Mouse (Mus musculus) urinary bladder, postnatal 25 days (tissue): Measurements from ENCODE around the gene Acer1.

Experiments used
- DNase-seq: peaks from one replicate; pipeline ENCODE4 v3.0.0; 2022; ENCODE audit warnings: low spot score

Gene Acer1

DNA sequence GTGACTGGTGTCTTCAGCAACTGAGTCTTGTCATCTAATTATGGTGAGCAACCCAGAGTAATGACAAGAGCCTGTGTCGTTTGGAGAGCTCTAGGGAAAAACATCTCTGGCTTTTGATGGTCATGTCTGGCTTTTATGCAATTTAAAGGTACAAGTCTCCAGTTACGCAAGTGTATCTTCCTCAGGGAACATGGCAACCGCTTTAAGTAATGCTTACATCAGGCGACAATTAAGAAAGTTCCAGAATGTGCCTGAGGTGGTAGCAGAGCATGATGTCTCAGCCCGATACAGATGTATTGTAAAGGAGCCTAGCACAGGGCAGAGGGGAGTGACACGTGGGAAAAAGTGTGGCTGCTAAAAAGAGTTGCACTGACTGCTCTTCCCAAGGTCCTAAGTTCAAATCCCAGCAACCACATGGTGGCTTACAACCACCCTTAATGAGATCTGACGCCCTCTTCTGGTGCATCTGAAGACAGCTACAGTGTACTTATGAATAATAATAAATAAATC is 7.0 kb upstream of the Acer1 start:
- no peak for DNase-seq

DNA sequence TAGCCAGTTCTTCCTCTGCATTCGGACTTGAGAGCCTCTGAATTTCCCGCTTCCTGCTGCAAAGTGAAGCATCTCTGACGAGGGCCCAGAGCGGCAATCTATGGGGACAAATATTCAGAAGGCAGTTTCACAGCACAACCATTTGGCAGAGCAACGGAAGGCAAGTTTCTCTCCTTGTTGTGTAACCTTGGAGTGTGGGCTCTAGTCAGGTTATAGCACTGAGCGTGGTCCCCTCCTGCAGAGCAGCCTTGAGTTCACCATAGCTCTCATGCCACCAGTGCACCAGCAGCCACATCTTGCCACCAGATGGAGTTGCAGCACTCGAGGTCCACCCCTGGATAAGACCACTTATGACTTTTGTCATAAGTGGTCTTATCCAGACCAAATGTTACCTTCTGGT is 6.5 kb upstream of the Acer1 start:
- no peak for DNase-seq

DNA sequence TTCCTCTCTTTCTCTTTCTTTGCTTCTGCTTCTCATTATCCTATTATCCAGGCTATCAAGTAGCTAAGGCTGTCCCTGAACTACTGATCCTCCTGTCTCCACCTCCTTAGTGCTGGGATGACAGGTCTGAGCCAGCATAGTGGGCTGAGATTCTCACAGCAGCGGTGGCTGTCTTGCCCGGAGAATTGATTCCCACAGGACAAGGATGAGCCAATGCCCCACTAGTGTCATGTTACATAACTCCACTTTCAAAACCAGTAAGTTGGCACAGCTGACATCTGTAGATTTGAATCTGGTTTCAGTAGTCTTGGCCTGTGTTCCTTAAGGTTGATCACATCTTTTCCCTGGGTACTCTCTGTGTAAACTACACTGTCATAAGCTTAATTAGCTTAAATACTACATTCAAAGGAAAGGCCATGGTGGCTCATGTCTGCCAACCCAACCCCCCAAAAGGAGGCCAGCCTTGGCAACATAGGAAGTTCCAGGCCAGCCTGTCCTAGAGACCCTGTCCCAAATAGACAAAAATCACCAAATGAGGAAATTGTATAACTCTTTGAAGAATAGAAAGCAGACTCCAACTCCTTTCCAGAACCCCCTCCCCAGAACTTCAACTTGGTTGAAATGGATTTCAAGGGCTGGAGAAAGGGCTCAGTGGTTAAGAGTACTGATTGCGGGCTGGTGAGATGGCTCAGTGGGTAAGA is 4.3 kb upstream of the Acer1 start:
- DNase-seq = no peak

DNA sequence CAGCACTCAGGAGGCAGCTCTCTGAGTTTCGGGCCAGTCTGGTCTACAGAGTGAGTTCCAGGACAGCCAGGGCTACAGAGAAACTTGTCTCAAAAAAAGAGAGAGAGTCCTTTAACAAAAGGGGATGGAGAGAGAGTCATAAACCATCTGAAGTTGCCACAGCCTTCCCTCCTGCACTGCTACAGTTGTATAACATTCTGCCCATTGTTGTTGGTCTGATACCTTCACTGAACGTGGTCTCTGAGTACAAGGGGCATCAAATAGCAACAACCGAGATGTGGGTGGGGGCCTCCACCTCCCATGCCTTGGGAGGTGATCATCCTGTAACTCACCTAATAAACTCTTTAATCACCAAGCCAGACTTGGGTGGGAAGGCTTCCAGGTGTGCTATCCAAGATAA is 3.7 kb upstream of the Acer1 start:
- no peak for DNase-seq

DNA sequence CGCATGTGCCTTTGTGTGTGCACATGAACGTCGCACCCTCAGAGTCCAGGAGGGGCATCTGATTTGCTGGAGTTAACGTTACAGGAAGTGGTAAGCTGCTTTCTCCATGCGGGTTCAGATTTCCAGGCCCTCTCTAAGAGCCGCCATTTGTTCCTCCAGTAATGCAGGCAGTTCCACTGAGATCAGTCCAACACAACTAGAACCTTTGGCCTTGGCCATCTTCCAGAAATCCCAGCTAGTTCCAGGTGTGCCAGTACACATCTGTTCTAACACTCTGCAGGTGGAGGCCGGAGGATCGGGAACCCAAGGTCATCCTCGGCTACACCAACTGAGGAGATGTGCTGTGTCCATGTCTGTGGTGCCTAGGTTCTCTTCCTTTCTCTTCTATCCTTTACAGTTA is 3.0 kb upstream of the Acer1 start:
- no peak for DNase-seq

DNA sequence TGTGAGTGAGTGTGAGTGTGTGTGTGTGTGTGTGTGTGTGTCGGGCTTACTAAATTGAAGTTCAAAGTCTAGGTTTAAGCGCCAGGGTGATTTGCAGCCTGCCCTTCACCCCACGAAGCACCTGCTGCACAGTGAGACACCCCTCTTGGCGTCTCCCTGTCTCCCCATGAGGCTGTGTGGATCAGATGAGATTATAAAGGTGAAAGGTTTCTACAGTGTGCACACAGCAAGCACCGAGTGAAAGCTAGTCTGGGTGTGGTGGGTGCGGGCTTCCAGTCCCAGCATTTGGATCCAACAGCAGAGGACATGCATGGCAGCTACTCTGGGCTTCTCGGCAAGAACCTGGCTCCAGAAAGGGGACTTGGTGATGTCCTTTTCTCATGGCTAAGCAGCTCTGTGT is 877 bp downstream of the Acer1 start:
- DNase-seq = no peak

DNA sequence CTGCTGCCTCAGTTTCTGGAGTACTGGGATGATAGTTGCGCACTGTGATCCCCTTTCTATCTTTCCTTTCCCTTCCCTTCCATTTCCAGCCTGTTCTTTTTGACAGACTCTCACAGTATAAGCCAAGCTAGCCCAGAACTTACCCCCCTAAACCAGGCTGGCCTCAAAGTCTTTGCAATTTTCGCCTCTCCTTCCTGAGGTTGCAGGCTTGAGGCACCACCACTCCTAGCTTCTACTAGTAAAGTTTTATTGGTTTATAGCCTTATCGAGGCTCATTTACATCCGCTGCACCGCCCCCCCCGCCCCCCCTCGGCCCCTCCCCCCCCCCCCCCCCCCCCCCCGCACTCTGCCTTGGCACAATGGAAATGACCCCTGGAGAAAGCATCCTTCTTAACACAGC is 2.4 kb downstream of the Acer1 start:
- DNase-seq = no peak

DNA sequence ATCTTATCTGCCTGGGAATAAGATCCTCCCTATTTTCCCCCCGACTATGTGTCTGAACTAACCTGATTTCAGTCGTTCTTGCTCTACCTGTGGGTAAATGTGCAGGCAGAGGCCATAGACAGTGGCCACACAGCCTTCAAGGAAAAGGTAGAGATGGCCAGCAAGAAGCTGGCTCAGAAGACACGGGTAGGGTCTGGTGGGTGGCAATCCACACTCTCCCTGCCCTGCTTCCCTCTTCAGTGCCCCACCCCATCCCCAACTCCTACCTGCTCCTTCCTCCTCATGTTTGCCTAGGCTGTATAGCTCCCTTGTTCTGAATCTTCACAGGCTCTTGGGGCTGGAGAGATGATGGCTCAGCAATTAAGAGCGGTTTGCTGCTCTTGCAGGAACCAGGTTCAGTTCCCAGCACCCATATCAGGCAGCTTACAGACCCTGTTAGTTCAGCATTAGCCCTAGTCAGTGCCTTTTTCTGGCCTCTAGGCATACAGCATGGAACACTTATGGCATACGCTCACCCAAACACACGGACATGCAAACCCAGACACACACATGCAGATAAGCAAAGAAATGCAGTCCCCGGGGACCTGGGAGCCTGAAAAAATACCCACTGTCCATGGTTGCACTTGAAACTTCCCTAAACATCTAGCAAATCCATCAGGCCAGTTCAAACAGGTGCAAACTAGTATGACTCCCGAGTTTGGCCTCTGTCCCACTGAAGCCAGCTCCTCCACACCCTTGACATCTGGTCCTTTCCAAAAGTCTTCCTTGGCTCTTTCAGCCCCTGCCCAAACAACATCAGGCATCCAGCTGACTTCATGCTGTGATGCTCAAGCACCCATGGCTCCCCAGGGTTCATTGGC is 5.2 kb downstream of the Acer1 start:
- no peak for DNase-seq

DNA sequence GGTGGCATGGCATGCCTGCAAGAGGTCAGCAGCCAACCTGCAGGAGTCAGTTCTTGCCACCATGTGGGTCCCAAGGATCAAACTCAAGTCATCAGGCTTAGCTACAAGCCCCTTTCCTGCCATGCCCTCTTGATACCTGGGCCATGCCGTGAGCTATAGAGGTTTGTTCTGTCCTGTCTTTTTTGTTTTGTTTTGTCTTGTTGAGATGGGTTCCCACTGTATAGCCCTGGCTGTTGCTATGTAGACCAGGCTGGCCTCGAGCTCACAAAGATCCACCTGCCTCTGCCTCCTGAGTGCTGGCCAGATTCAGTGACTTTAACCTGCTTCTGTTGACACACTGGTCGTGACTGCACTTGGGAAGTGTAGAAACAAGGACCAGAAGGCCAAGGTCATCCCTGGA is 6.5 kb downstream of the Acer1 start:
- no peak for DNase-seq

DNA sequence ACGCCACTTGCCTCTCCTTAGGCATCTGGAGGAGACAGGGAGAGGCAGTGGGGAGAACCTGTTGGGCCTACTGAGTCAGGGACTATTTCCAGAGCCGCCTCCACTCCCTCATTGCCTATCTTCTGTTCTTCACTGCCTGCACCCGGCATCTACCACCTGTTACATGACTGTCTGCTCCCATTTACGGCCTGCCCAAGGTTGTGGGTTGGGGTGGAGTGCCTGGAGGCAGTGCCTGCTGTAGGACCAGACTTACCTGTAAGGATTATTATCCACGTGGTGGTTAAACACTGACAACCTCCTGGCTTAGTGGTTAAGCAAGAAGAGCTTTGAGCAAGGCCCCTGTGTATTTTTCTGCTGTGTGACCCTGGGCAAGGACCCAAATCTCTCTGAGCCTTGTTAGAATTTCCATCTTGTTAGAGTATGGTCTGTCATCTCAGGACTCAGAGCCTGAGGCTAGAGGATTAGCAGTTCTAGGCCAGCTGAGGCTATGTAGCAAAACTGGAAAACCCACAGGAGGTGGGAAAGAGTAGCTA is 7.2 kb downstream of the Acer1 start:
- DNase-seq = no peak

DNA sequence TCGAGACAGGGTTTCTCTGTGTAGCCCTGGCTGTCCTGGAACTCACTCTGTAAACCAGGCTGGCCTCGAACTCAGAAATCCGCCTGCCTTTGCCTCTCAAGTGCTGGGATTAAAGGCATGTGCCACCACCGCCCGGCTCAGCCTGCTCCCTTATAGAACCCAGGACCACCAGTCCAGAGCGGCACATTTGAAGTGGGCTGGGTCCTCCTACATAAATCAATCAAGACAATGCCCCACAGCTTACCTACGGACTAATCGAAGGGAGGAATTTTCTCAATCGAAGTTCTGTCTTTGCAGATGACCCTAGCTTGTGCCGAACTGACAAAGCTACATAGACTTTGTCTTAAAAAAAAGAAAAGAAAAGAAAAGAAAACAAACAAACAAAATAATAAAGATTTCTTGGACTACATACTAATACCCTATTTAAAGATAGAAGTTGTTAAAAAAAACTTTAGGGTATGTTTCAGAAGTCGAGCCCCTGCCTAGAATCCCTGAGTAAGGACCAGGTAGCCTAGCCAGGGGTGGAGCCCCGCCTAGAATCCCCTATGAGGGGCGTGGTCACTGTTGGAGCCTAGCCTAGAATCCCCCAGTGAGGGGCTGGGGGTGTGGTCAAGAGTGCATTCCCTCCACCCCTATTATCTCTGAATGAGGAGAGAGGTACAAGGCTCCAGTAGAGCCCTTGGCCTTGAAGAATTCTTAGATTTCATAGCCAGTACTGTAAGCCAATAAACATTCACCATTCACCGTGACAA is 7.8 kb downstream of the Acer1 start:
- DNase-seq = no peak

DNA sequence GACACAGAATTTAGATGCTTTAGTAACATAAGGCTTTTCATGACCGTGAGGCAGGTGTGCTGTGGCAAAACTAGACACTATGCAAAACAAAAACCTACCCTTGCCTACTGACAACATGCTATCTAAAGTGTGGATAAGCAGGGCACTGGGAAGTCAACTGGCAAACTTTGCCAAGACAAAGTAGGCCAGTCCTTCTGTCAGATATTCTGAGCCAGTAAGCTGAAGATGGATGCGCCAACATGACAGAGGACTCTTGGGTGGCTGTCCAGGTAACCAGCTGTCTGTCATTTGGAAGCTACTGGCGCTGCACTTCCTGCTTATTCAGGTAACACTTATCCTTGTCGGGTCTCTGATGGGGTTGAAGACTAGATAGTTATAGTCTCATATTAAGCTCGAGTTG is 11.8 kb downstream of the Acer1 start:
- no peak for DNase-seq

DNA sequence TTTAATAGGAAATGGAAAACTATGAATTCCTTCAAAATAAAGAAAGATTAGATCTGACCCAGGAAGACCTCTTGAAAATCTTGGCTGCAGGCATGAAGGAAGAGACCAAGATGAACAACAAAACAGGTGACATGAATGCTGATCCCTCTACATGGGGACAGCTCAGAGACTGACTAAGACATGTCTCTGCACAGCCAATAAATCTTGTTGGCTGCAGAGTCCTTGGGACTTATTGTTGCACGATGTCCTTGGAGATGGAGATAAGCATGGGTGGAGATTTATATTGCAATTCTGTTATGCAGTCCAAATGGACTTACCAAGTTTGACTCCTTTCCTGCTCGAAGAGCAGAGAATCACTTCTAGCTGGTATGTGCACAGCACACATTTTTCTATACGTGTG is 12.6 kb downstream of the Acer1 start:
- no peak for DNase-seq

DNA sequence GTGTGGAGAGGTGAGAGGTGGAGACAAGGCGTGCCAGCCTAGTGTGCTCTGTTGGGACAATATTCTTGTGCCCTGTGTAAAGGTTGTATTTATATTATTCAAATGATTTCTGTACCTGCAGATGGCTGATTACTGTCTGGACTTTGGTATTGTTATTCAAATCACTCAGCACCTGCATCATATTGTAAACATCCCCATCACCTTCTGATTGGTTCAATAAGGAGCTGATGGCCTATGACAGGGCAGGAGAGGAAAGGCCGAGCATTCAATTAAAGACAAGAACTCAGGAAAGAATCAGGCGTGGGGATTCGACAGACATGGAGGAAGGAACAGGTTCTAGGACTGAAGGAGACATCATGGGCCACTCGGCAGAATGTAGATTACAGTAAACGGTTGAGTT is 18.3 kb downstream of the Acer1 start:
- no peak for DNase-seq

DNA sequence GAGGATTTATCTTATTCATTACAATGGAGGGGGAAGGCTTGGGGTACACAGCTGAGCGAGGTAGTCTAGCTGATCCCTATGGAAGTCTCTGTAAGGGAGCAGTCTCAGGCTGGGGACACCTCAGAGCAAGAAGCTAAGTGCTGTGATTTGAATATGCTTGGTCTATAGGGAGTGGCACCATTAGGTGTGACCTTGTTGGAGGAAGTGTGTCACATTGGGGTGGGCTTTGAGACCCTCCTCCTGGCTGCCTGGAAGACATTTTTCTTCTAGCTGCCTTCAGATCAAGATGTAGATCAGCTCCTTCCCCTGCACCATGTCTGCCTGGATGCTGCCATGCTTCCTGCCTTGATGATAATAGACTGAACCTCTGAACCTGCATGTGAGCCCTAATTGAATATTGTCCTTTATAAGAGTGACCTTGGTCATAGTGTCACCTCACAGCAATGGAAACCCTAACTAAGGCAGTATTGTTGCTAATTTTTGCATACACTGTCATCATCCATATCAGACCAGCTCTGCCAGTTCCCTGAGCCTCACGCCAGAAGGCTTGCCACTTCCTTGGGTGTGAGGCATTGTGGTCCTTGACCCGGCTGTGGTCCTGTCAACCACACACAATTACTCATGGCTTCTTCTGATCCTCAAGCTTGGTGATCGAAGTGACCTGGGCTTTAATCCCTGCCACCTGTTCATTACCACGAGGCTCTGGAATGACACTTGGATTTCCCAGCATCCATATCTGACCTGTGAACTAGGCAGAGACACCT is 19.1 kb downstream of the Acer1 start:
- DNase-seq = no peak

DNA sequence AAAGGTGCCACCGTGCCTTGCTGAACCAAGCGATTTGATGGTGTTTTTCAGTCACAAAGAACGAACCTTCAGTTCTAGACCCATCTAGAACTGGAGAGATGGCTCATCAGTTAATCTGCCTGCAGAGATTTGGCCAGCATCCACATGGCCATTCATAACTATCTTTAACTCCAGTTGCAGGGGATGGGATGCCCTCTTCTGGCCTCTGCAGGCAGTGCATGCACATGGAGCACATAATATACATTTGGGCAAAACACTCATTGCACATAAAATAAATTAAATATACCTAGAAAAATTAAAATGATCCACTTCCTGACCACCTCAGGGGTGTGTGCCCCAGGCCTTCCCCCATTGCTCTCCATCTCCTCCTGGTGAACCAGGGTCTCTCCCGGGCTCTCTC is 20.0 kb downstream of the Acer1 start:
- no peak for DNase-seq

DNA sequence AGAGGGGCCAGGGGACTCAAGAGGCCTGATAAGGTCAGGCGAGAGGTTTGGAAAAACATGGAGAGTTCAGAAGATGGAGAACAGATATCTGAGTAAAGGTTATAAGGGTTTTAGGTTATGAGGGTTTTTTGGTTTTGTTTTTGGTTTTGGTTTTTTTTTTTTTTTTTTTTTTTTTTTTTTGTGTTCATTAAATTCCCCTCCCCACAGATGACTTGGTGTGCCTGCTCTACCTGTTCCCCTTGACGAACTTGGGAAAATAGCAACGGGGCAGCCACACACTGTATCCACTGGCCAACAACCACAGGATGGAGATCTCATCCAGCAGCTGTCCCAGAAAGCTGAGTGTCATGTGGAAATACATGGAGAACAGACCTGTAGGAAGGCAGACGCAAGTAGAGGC is 23.3 kb downstream of the Acer1 start:
- DNase-seq = no peak

DNA sequence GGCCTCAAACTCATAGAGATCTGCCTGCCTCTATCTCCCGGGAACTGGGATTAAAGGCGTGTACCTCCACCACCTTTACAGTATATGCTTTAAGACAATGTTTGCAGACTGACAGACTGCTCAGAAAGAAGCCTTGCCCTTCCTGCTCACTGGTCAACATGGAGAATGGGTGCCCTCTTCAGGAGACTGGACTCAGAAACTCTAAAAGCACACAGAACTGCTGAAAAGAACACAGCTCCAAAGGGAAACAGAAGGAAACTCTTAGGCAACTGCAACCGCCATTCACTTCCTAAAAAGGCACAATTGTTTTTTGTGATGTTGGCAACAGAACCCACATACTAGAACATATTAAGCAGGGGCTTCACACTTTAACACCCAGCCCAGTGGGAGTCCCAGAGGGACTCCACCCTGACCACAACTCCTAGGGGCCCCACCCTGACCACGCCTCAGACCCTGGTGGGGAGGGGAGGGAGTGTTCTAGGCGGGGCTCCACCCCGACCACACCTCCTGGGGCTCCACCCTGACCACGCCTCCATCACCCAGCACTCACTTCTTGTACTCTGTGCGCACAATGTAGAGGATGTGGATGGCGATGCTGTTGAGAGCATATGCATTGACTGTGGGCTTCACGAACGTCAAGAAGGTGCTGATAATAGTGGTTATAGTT is 24.0 kb downstream of the Acer1 start:
- no peak for DNase-seq

DNA sequence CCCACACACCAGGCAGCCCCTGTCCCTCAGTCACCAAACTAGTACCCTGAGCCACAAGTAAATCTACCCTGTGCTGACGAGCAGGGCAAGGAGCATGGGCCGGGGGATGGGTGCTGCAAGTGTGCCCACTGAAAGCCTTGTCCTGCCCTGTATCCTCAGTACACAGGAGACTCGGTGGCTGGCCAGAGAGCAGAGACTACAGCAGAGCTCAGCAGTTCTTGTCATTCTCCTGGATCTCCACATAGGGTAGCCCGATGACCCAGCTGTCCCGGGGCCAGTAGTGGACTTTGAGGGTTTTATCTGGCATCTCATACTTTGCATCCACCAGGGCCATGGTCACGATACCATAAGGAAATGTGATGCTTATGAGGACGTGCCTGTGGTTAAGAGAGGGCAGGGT is 27.1 kb downstream of the Acer1 start:
- no peak for DNase-seq

DNA sequence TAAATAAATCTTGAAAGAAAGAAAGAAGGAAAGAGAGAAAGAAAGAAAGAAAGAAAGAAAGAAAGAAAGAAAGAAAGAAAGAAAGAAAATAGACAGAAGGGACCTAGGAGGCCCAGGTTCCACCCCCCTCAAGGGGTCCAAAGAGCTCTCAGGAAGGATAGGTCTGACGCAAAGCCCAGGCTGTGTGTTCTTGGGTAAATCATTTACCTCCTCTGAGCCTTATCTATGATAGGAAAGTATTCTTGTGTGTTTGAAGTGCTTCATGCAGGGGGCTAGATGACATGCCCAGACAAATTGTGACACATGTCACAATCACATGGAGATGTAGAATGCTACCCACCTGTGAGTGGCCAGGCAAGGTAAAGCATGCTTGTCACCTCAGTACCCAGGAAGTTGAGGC is 29.3 kb downstream of the Acer1 start:
- no peak for DNase-seq

DNA sequence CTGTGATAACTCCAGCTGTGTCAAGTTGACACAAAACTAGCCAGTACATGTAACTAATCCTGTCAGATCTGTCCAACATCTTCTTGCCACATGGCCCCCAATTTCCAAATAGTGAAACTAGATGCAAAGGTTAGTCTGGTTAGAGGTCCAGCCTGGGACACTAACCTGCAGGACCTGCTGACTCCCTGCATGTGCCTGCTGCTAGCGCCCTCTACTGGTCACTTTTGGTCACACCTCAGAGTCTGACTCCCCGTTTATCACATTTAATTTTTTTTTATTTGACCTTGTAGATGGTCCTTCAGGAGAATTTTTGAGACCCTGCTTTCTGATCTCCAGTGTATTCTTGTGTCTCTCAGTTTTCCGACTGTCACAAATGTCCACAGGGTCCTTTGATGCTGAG is 31.0 kb downstream of the Acer1 start:
- peak; percentile 62 for DNase-seq
